Mouse (Mus musculus) ES-E14 (cell line): ENCODE results near the gene Slc9a2. TPM values are rescaled to one million over a fixed set of nuclear protein-coding genes. Genes with fewer than 3 reads are reported as not detected.
A peak's percentile ranks its signal among the peaks of the same experiment; 100 is the strongest.

ENCODE experiments used
- DNase-seq: peaks from one replicate; pipeline ENCODE4 v3.0.0-alpha.2; 2013; ENCODE audit warnings: low read depth, low spot score
- H3K27ac ChIP-seq: 2 replicates; pipeline ENCODE4 v1.5.1; 2012; ENCODE audit warnings: low read depth, mild to moderate bottlenecking, low read length, moderate library complexity, mixed read lengths; ENCODE audit not compliant: poor library complexity, insufficient read depth, severe bottlenecking
- H3K36me3 ChIP-seq: 2 replicates; pipeline ENCODE4 v1.6.1; 2012; ENCODE audit warnings: mild to moderate bottlenecking, low read length, moderate library complexity, mixed read lengths; ENCODE audit not compliant: control insufficient read depth, poor library complexity, insufficient read depth, severe bottlenecking
- H3K4me1 ChIP-seq, 2 experiments: fragments of 150-350 bp in 1 of 2; sonication (generic) in 1 of 2; 2 replicates each; pipeline ENCODE4 v1.6.1; 2012; ENCODE audit warnings: low read length in 2 of 2, mild to moderate bottlenecking in 1 of 2, mixed read lengths in 1 of 2; ENCODE audit not compliant: control insufficient read depth in 2 of 2, insufficient read depth in 2 of 2, poor library complexity in 1 of 2
- H3K4me3 ChIP-seq, 2 experiments: fragments of 150-350 bp in 1 of 2; sonication (generic) in 1 of 2; 2 replicates each; pipeline ENCODE4 v1.5.1; 2012; ENCODE audit warnings: low read length in 2 of 2, low read depth in 1 of 2, mild to moderate bottlenecking in 1 of 2, mixed read lengths in 1 of 2; ENCODE audit not compliant: insufficient read depth in 1 of 2, poor library complexity in 1 of 2, severe bottlenecking in 1 of 2
- H3K9ac ChIP-seq: 2 replicates; pipeline ENCODE4 v1.6.1; 2012; ENCODE audit warnings: low read depth, mild to moderate bottlenecking, low read length, mixed read lengths; ENCODE audit not compliant: poor library complexity, insufficient read depth, severe bottlenecking
- H3K9me3 ChIP-seq: fragments of 150-350 bp; sonication (generic); 2 replicates; pipeline ENCODE4 v1.6.1; 2012; ENCODE audit warnings: low read depth, mild to moderate bottlenecking, low read length; ENCODE audit not compliant: control insufficient read depth, insufficient read depth
- CHD2 ChIP-seq: IDR thresholded peaks from 2 replicates; pipeline ENCODE4 v1.6.1; 2014; ENCODE audit warnings: mild to moderate bottlenecking, low read depth, low read length, inconsistent platforms
- HCFC1 ChIP-seq: IDR thresholded peaks from 2 replicates; pipeline ENCODE4 v1.6.1; 2012; ENCODE audit warnings: low read length, inconsistent platforms, borderline replicate concordance; ENCODE audit not compliant: insufficient read depth
- MAFK ChIP-seq: IDR thresholded peaks from 2 replicates; pipeline ENCODE4 v1.6.1; 2014; ENCODE audit warnings: mild to moderate bottlenecking, low read depth, low read length, inconsistent platforms; ENCODE audit not compliant: insufficient read depth
- ZC3H11A ChIP-seq: IDR thresholded peaks from 2 replicates; pipeline ENCODE4 v1.6.1; 2012; ENCODE audit warnings: low read depth, mild to moderate bottlenecking, inconsistent platforms, low read length, borderline replicate concordance
- ZNF384 ChIP-seq: IDR thresholded peaks from 2 replicates; pipeline ENCODE4 v1.6.1; 2012; ENCODE audit warnings: low read depth, low read length, inconsistent platforms
- in situ Hi-C, 2 experiments: fragments of 600-800 bp; cut with MboI; formaldehyde crosslinking; loops; one replicate each; pipeline ENCODE4 v1.15.1; 2025; ENCODE audit warnings: low sequenced_read_pairs in 2 of 2, inconsistent platforms in 1 of 2; ENCODE audit not compliant: unreplicated experiment in 2 of 2
- total RNA-seq: library from RNA; depleted of rRNA; stranded (reverse); fragments of 300-350 nt; gene quantifications from 2 replicates; pipeline ENCODE4 v1.2.3, GENCODE M21; 2012

Slc9a2 gene
- total RNA-seq, 1 experiment, result 0.31 TPM

GRCm38 (mm10) chr1:40767588-40767987 is 87.2 kb downstream of the Slc9a2 start:
- Histone ChIP-seq H3K27ac (no peak overlapping the region), H3K9me3 (no peaks in the 10 kb centered on the region), H3K4me1 (no peaks in the 10 kb centered on the region), H3K36me3 (no peaks in the 10 kb centered on the region), H3K9ac (no peak overlapping the region), H3K4me3 (no peak overlapping the region)
- in situ Hi-C loops, result no loop called here
- no peak for DNase-seq
- no peak for TF ChIP-seq CHD2
- TF ChIP-seq MAFK, result no peak
- TF ChIP-seq HCFC1, result no peak
- TF ChIP-seq ZNF384, result no peak
- TF ChIP-seq ZC3H11A, result no peak

- in situ Hi-C loops, result no loop called here
- Histone ChIP-seq H3K4me3 (peak overlapping the region in 1 of 2 experiments; percentile 30; a peak in 1 of 4 replicates), H3K4me1 (no peaks in the 10 kb centered on the region), H3K9me3 (no peaks in the 10 kb centered on the region), H3K36me3 (no peaks in the 10 kb centered on the region), H3K27ac (no peak overlapping the region), H3K9ac (no peak overlapping the region)
- peak; percentile 51; the same call in 1 of the 2 replicates for TF ChIP-seq ZC3H11A
- no peak for TF ChIP-seq ZNF384
- peak; percentile 72 for DNase-seq
Observed at GRCm38 (mm10) chr1:40768606-40769005, 88.2 kb downstream of the Slc9a2 start.

- Histone ChIP-seq H3K9me3 (no peaks in the 10 kb centered on the region), H3K27ac (no peak overlapping the region), H3K4me3 (no peak overlapping the region), H3K4me1 (no peaks in the 10 kb centered on the region), H3K9ac (no peak overlapping the region), H3K36me3 (peaks cover 2% of the 10 kb centered on the region; the same call in 1 of the 2 replicates)
- in situ Hi-C loops, result no loop called here
- TF ChIP-seq CHD2 (no peak), ZNF384 (no peak), ZC3H11A (no peak), MAFK (no peak), HCFC1 (no peak)
- no peak for DNase-seq
Observed at GRCm38 (mm10) chr1:40769331-40769894, 89.0 kb downstream of the Slc9a2 start.

GRCm38 (mm10) chr1:40771196-40771970 is 91.0 kb downstream of the Slc9a2 start:
- Histone ChIP-seq H3K9me3 (no peaks in the 10 kb centered on the region), H3K4me3 (no peak overlapping the region), H3K9ac (no peak overlapping the region), H3K4me1 (no peaks in the 10 kb centered on the region), H3K36me3 (peaks cover 2% of the 10 kb centered on the region; the same call in 1 of the 2 replicates), H3K27ac (no peak overlapping the region)
- in situ Hi-C loops, result no loop called here
- TF ChIP-seq ZNF384, result no peak
- TF ChIP-seq CHD2, result no peak
- no peak for TF ChIP-seq ZC3H11A
- no peak for TF ChIP-seq HCFC1
- TF ChIP-seq MAFK, result no peak
- no peak for DNase-seq
